Mouse (Mus musculus): ENCODE data around the gene Senp1.

GRCm38 (mm10) chr15:98004740-98005159 is 88.8 kb downstream of the Senp1 start:
- TF ChIP-seq CTCF (IDR thresholded peaks at IDR 0.05; ENCODE audit: extremely low read depth, insufficient read length, insufficient replicate concordance, low read depth, low read length) (no peak), POLR2A (IDR thresholded peaks at IDR 0.05; ENCODE audit: low read depth, low read length) (no peak)
